Mouse (Mus musculus): ENCODE data around the gene Mpst. TPM values are rescaled to one million over a fixed set of nuclear protein-coding genes. Genes with fewer than 3 reads are reported as not detected.
A peak's percentile ranks its signal among the peaks of the same experiment; 100 is the strongest.

The Mpst gene
- polyA plus RNA-seq, 1 experiment from 2014 or later = 4.4 TPM

DNA sequence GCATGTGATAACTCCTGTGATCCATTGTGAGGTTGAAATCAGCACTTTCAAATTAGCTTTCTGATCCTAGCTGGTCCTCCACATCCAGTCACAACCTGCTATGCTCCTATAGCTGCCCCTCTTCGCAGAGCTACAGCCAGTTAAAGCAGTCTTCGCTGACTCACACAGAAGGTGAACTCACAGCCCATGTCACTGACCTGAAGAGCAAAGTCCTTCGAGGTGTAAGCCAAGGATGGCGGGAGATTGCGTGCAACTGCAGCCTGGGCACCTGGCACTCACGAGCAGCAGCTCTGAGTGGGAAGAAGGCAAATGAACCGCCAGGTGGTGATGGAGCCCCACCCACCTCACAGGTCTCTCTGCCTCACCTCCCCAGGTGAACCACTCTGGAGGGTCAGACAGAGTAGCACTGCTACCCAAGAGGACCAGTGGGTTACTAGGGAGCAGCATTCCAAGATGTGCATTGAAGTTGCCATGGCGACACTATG, 10.7 kb upstream of the Mpst start, which contains the start of gene Tex33:
Gene Tex33 (minus strand): TSS at position 435 of the 485 bp plus-strand sequence.
- WGBS = 79% methylated on average over 8 of the region's 8 CpGs
- Histone ChIP-seq H3K9ac (replicated peaks; ENCODE audit: low read depth, low read length) (no peak within 1 kb of the TSS), H3K4me3 (ENCODE audit: low read depth, low read length) (no peak within 1 kb of the TSS), H3K36me3 (ENCODE audit: control insufficient read depth, insufficient read depth, low read length) (no peaks in the 10 kb centered on the region), H3K9me3 (ENCODE audit: control insufficient read depth, low read depth, low read length) (no peaks in the 10 kb centered on the region), H3K27ac (ENCODE audit: low read length) (no peak within 1 kb of the TSS), H3K4me2 (replicated peaks; ENCODE audit: low read depth, low read length) (no peak within 1 kb of the TSS), H3K4me1 (ENCODE audit: control insufficient read depth, insufficient read depth, low read length) (no peaks in the 10 kb centered on the region), H3K27me3 (ENCODE audit: control insufficient read depth, insufficient read depth, low read length) (no peaks in the 10 kb centered on the region)
- no peak for ATAC-seq (ENCODE audit: insufficient number of reproducible peaks, insufficient read depth, low FRiP score, low read depth)

DNA sequence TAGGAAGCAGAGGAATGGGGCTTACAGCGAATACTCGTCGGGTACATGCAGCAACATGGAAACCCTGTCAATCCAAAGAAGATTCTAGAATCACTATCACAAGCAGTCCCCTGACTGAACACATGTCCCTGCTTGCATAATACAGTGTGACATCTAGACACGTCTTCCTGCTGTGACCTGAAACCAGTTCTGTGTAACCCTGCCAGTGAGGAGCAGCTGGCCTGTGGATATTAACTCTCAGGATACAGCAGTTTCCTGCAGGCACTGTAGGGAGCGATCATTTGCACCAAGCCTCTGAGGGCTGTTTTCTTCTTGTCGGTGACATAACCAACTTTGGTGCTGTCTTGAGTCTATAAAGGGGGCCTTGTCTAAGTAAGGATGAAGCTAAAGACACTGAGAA, 4.9 kb upstream of the Mpst start:
- no peak overlapping the region for H3K27ac ChIP-seq (ENCODE audit: low read length)
- no peak overlapping the region for H3K4me2 ChIP-seq (replicated peaks; ENCODE audit: low read depth, low read length)
- no peak overlapping the region for H3K9ac ChIP-seq (replicated peaks; ENCODE audit: low read depth, low read length)
- no peaks in the 10 kb centered on the region for H3K36me3 ChIP-seq (ENCODE audit: control insufficient read depth, insufficient read depth, low read length)
- H3K9me3 ChIP-seq (ENCODE audit: control insufficient read depth, low read depth, low read length) = no peaks in the 10 kb centered on the region
- H3K4me3 ChIP-seq (ENCODE audit: low read depth, low read length) = no peak overlapping the region
- ATAC-seq (ENCODE audit: insufficient number of reproducible peaks, insufficient read depth, low FRiP score, low read depth) = no peak
- H3K4me1 ChIP-seq (ENCODE audit: control insufficient read depth, insufficient read depth, low read length) = peaks cover 26% of the 10 kb centered on the region
- whole genome bisulfite sequencing = 69% methylated on average over 6 of the region's 6 CpGs
- no peaks in the 10 kb centered on the region for H3K27me3 ChIP-seq (ENCODE audit: control insufficient read depth, insufficient read depth, low read length)

DNA sequence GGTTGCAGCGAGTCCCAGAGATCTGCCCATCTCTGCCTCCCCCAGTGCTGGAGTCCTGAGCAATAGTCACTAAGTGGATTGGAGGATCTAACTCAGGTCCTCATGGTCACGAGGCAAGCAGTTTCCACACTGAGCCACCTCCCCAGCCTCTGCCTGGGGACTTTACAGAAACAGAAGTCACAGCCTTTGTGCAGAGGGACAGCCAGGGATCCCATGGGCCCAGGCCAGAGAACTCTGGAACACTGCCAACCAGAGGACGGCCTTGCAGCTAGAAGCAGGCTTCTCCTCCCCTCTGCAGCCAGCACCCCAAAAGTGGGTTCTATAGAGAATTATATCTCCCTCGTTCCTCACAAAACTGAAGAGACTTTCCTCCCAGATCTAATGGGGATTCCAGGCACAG, 4.3 kb upstream of the Mpst start:
- Histone ChIP-seq H3K27ac (ENCODE audit: low read length) (0 out of 2 replicates have a peak overlapping the region, but pooled peaks have one; percentile 6), H3K4me3 (ENCODE audit: low read depth, low read length) (no peak overlapping the region), H3K4me1 (ENCODE audit: control insufficient read depth, insufficient read depth, low read length) (peaks cover 27% of the 10 kb centered on the region), H3K4me2 (replicated peaks; ENCODE audit: low read depth, low read length) (no peak overlapping the region), H3K9me3 (ENCODE audit: control insufficient read depth, low read depth, low read length) (no peaks in the 10 kb centered on the region), H3K9ac (replicated peaks; ENCODE audit: low read depth, low read length) (no peak overlapping the region; the same call in 1 of the 2 replicates), H3K27me3 (ENCODE audit: control insufficient read depth, insufficient read depth, low read length) (no peaks in the 10 kb centered on the region), H3K36me3 (ENCODE audit: control insufficient read depth, insufficient read depth, low read length) (no peaks in the 10 kb centered on the region)
- WGBS = 56% methylated on average over 4 of the region's 4 CpGs
- ATAC-seq (ENCODE audit: insufficient number of reproducible peaks, insufficient read depth, low FRiP score, low read depth) = no peak

DNA sequence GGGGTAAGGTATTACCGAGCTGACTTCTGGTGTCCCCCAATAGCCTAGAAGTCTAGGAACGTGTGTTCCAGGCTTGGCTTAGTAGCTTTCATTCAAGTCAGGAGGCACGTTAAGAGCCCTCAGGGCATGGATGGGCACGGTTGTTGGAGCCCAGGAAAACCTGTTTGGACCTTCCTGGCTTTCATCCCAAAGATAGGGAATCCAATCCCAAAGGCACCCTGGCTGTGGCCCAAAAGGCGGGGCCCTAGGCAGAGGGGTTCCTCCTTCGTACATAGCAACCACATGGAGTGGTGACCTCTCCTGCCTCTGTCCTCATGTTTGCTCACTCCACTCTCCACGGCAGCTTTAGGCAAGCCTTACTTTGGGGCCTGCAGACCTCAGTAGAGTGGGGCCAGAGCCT, 3.8 kb upstream of the Mpst start:
- WGBS = 77% methylated on average over 7 of the region's 7 CpGs
- peaks cover 32% of the 10 kb centered on the region for H3K4me1 ChIP-seq (ENCODE audit: control insufficient read depth, insufficient read depth, low read length)
- no peak overlapping the region for H3K4me3 ChIP-seq (ENCODE audit: low read depth, low read length)
- H3K36me3 ChIP-seq (ENCODE audit: control insufficient read depth, insufficient read depth, low read length) = no peaks in the 10 kb centered on the region
- H3K27me3 ChIP-seq (ENCODE audit: control insufficient read depth, insufficient read depth, low read length) = no peaks in the 10 kb centered on the region
- no peak for ATAC-seq (ENCODE audit: insufficient number of reproducible peaks, insufficient read depth, low FRiP score, low read depth)
- H3K9me3 ChIP-seq (ENCODE audit: control insufficient read depth, low read depth, low read length) = no peaks in the 10 kb centered on the region
- H3K4me2 ChIP-seq (replicated peaks; ENCODE audit: low read depth, low read length) = no peak overlapping the region
- no peak overlapping the region for H3K27ac ChIP-seq (ENCODE audit: low read length)
- no peak overlapping the region for H3K9ac ChIP-seq (replicated peaks; ENCODE audit: low read depth, low read length)

DNA sequence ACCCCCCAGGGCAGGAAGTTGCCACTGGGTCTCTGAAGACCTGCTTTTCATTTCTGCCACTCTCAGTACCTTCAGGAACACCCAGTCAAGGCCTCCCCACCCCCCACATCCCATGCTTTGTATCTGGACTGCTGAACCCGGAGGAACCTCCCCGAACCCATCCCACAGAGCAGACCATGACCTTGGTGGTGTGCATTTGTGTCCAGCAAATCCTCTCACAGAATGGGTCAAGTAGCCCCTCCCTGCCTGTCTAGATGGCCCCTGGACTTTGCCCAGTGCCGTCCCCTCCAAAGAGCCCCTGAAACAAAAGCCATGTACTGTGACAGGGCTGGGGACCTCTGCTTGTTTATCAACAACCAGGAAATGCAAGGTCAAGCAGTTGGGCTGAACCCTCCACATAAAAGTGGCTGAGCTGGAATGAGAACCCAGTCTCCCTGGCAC, 2.9 kb upstream of the Mpst start:
- Histone ChIP-seq H3K9ac (replicated peaks; ENCODE audit: low read depth, low read length) (no peak overlapping the region), H3K27ac (ENCODE audit: low read length) (peak overlapping the region; percentile 48; the same call in 1 of the 2 replicates), H3K4me3 (ENCODE audit: low read depth, low read length) (no peak overlapping the region), H3K9me3 (ENCODE audit: control insufficient read depth, low read depth, low read length) (no peaks in the 10 kb centered on the region), H3K36me3 (ENCODE audit: control insufficient read depth, insufficient read depth, low read length) (no peaks in the 10 kb centered on the region), H3K4me1 (ENCODE audit: control insufficient read depth, insufficient read depth, low read length) (peaks cover 34% of the 10 kb centered on the region), H3K27me3 (ENCODE audit: control insufficient read depth, insufficient read depth, low read length) (no peaks in the 10 kb centered on the region), H3K4me2 (replicated peaks; ENCODE audit: low read depth, low read length) (peak overlapping the region; percentile 11)
- no peak for ATAC-seq (ENCODE audit: insufficient number of reproducible peaks, insufficient read depth, low FRiP score, low read depth)
- 34% methylated on average over 3 of the region's 3 CpGs for WGBS

DNA sequence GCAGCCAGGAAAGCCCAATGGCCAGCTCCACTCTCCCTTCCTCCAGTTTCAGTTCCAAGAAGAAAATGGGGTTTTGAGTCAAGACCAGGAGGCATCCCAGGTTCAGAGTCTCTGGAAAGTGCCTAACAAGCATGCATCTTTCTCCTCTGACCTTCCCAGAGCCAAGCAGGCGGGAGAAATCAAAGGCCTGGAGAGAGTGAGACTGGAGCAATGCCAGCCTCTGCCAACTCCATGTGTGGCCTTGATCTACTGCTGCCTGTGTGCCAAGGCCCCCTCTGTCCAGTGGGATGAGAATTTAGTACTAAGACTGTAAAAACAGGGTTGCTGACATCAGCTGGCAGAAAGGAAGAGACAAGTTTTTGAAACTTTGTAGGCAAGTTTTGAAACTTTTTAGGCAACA, 2.3 kb upstream of the Mpst start:
- no peaks in the 10 kb centered on the region for H3K9me3 ChIP-seq (ENCODE audit: control insufficient read depth, low read depth, low read length)
- H3K36me3 ChIP-seq (ENCODE audit: control insufficient read depth, insufficient read depth, low read length) = no peaks in the 10 kb centered on the region
- peak overlapping the region; percentile 11 for H3K4me2 ChIP-seq (replicated peaks; ENCODE audit: low read depth, low read length)
- H3K4me1 ChIP-seq (ENCODE audit: control insufficient read depth, insufficient read depth, low read length) = peaks cover 34% of the 10 kb centered on the region
- H3K4me3 ChIP-seq (ENCODE audit: low read depth, low read length) = no peak overlapping the region
- ATAC-seq (ENCODE audit: insufficient number of reproducible peaks, insufficient read depth, low FRiP score, low read depth) = no peak
- H3K9ac ChIP-seq (replicated peaks; ENCODE audit: low read depth, low read length) = no peak overlapping the region
- 58% methylated on average over 1 of the region's 1 CpGs for WGBS
- no peaks in the 10 kb centered on the region for H3K27me3 ChIP-seq (ENCODE audit: control insufficient read depth, insufficient read depth, low read length)
- peak overlapping the region; percentile 48; the same call in 1 of the 2 replicates for H3K27ac ChIP-seq (ENCODE audit: low read length)

DNA sequence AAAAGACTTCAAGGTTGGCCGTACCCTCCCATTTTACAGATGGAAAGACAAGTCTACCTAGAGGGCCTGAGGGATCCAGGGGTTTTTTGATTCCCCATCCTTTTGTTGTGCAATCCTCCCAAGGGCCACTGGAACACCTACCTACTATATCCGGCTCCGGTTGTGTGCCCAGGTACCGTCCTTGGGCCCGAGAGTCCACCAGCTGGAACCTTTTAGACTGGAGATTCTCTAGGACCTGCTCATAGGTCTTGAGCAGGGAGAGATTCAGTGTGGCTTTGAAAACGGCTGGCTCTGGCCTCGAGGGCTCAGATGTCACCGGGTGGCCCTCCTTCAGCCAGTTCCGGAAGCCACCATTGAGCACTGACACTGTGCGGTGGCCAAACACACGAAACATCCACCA, 1.1 kb upstream of the Mpst start:
- peaks cover 5% of the 10 kb centered on the region; the same call in 1 of the 2 replicates for H3K27me3 ChIP-seq (ENCODE audit: control insufficient read depth, insufficient read depth, low read length)
- WGBS = 56% methylated on average over 11 of the region's 11 CpGs
- ATAC-seq (ENCODE audit: insufficient number of reproducible peaks, insufficient read depth, low FRiP score, low read depth) = no peak
- peak overlapping the region; percentile 68 for H3K4me3 ChIP-seq (ENCODE audit: low read depth, low read length)
- no peaks in the 10 kb centered on the region for H3K9me3 ChIP-seq (ENCODE audit: control insufficient read depth, low read depth, low read length)
- no peaks in the 10 kb centered on the region for H3K36me3 ChIP-seq (ENCODE audit: control insufficient read depth, insufficient read depth, low read length)
- H3K4me2 ChIP-seq (replicated peaks; ENCODE audit: low read depth, low read length) = peak overlapping the region; percentile 81
- no peak overlapping the region; the same call in 1 of the 2 replicates for H3K9ac ChIP-seq (replicated peaks; ENCODE audit: low read depth, low read length)
- H3K4me1 ChIP-seq (ENCODE audit: control insufficient read depth, insufficient read depth, low read length) = peaks cover 39% of the 10 kb centered on the region
- H3K27ac ChIP-seq (ENCODE audit: low read length) = no peak overlapping the region; the same call in 1 of the 2 replicates

DNA sequence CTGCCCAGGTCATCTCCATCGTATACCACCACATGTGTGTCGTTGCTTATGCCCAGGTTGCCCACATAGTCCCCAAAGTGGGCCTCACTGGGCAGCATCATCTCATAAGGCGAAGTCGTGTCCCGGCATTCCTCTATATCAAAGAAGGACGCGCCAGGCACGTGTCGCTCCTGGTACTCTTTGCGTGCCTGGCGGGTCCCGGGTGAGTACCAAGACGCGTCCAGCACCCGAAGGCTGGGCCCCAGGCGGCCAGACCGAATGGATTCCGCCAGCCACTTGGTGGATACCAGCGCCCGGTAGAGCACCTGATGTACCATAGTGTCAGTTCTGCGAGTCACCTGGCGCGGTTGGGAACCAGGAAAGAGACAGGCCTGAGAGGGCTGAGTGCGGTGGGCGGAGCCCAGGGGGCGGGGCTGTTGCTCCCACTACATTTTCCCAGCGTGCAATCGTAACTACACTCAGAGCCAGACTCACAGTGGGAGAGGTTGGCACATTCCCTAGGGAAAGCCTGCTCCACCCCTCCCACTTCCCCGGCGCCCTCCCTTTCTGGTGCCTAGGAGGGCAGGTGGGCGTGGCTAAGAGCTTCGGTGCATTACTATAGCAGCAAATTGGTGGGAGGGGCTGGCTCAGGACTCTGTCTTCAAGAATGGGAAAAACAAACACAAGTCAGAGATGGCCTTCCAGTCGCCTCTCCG, 552 bp upstream of the Mpst start, which contains the start of gene Tst:
Gene Tst (minus strand): TSS at position 391 of the 695 bp plus-strand sequence.
- Histone ChIP-seq H3K9ac (replicated peaks; ENCODE audit: low read depth, low read length) (peak within 1 kb of the TSS; percentile 53), H3K36me3 (ENCODE audit: control insufficient read depth, insufficient read depth, low read length) (no peaks in the 10 kb centered on the region), H3K27me3 (ENCODE audit: control insufficient read depth, insufficient read depth, low read length) (peaks cover 11% of the 10 kb centered on the region; the same call in 1 of the 2 replicates), H3K4me1 (ENCODE audit: control insufficient read depth, insufficient read depth, low read length) (peaks cover 41% of the 10 kb centered on the region), H3K9me3 (ENCODE audit: control insufficient read depth, low read depth, low read length) (no peaks in the 10 kb centered on the region), H3K4me2 (replicated peaks; ENCODE audit: low read depth, low read length) (peak within 1 kb of the TSS; percentile 81), H3K27ac (ENCODE audit: low read length) (peak within 1 kb of the TSS; percentile 93), H3K4me3 (ENCODE audit: low read depth, low read length) (peak within 1 kb of the TSS; percentile 68)
- peak; percentile 87 for ATAC-seq (ENCODE audit: insufficient number of reproducible peaks, insufficient read depth, low FRiP score, low read depth)
- WGBS = 2% methylated on average over 34 of the region's 34 CpGs

All from stomach, embryonic 14.5 days (tissue).